Mouse (Mus musculus) telencephalon, adult 2 months (tissue): ENCODE measurements at regions not wholly inside any gene's neighbourhood (a gene's known extent, or its start where the extent isn't known, plus 50 kb on each side); places are given as distances from the start of the nearest gene placed in this dataset.

ENCODE experiments used
- DNase-seq: peaks from one replicate; pipeline ENCODE4 v3.0.0-alpha.2; 2011; ENCODE audit warnings: low read depth, low spot score

DNA sequence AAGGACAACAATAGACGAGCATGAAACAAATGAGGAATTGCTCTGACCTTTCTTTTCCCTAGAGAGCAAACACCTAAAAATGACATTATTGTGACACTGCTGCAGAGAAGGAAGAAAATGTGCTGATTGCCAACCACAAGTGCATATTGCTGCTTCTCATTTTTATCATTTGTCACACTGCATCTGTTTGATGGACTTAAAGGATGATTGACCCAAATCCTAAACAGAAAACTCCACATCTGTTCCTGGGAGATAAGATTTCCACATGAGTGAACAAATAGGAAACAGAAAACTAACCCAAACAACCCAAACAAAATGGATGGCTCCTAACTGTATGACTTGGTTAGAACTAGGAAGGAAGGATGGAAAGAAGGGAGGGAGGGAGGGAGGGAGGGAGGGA is 118.5 kb downstream of the Ccdc50 start:
- no peak for DNase-seq

DNA sequence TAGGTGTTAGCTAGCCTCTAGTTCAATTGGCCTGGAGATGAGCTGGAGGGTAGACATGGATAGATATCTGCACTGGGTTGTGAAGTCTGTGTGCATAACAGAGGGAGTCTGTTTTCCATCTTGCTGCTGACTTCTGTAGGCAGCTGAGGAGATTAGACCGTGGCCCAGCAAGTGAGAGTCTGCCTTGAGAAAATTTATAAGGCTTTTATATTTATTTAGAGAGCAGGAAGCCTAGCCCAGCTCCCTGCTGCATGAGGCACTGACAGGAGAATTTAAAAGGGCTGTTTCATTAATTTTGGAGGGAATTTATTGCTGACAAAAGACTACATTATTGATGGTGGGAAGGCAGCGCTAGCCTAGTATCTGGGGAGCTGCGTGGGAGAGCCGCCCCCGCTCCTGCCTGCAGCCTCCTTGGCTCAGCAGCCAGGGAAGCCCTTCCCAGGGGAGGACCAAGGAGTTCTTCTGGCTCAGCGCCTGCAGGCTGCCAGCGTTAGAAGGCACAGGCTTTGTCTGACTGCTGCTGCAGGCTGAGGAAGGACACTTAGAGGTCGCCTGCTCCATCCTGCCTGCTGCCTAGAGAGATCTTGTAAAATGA is 135.0 kb downstream of the Ccdc50 start:
- peak; percentile 79 for DNase-seq

- peak; percentile 8 for DNase-seq
Observed at GRCm38 (mm10) chr16:27526669-27527068, 138.0 kb downstream of the Ccdc50 start.

DNA sequence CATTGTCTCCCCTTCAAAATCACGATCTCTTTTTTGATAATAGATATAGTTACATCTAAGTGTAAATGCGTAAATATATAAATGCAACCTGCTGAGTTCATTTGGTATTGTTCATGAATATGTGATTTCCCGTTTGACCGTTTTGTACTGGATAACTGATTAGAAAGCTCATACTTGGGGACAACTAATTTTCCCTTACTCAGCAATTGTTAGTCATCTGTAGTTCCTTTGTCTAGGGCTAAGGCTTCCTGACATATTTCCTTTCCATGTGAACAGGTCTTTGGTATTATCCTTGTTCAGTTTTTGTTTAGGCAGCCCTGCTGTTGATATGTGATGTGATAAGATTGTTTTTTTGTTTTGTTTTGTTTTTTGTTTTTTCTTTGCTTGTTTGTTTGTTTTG is 142.0 kb downstream of the Ccdc50 start:
- DNase-seq, result no peak
